Mouse (Mus musculus): ENCODE measurements around the gene Oard1. TPM values are rescaled to one million over a fixed set of nuclear protein-coding genes. Genes with fewer than 3 reads are reported as not detected.

Oard1 gene
- polyA plus RNA-seq, 1 experiment = 14.1 TPM

DNA sequence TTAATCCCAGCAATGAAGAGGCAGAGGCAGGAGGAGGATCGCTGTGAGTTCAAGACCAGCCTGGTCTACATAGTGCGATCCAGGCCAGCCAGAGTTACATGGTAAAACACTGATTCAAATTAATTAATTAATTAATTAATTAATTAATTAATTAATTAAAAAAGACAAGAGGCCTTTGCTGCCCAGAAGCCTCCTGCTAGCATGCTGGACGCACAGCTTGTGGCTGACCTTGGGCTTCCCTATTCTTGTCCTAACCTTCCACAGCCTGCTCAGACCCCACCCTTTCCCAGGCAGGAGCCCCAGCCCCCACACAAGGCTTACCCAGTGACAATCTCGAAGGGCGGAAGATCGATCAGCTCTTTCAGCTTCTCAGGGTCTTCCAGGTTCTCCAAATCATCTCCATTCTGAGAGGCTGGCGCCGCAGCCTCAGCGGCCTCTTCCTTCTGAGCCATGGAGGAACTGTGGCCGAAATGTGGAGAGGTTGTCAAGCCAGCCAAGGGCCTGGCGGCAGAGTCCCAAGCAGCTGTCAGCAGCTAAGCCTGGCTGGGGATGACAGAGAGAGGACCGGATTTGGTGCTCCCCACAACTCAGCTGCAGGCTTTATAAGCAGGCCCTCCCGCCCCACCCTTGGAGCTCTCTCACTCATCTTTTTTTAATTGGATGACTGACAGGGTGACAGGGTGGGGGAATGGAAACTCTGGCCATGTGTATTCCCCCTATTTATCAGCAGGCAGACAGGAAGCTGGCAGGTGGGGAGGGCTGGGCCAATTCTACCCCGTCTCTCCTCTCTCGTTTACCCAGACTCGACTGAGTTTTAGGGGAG is 22.6 kb downstream of the Oard1 start, which contains the start of gene Apobec2:
Gene Apobec2 (minus strand): TSS at position 773 of the 823 bp plus-strand sequence.
- Histone ChIP-seq H3K4me3 (ENCODE audit: insufficient read depth, poor library complexity, severe bottlenecking) (no peak within 1 kb of the TSS), H3K79me2 (ENCODE audit: control insufficient read depth, insufficient read depth) (no peaks in the 10 kb centered on the region), H3K79me3 (ENCODE audit: low read depth) (no peaks in the 10 kb centered on the region), H3ac (ENCODE audit: control insufficient read depth, insufficient read length, low read depth) (no peak within 1 kb of the TSS), H3K27me3 (ENCODE audit: control insufficient read depth, insufficient read depth, insufficient read length) (no peaks in the 10 kb centered on the region), H3K36me3 (ENCODE audit: control insufficient read depth, insufficient read depth) (no peaks in the 10 kb centered on the region)
- TF ChIP-seq USF1 (IDR thresholded peaks at IDR 0.05; ENCODE audit: low read depth) (no peak), MYOD1 (IDR thresholded peaks at IDR 0.05; ENCODE audit: control insufficient read depth, insufficient read length, low read depth) (no peak), FOSL1 (IDR thresholded peaks at IDR 0.05; ENCODE audit: insufficient read depth, low read length, poor library complexity, severe bottlenecking) (no peak), CTCF (IDR thresholded peaks at IDR 0.05; ENCODE audit: control insufficient read depth, insufficient read depth, insufficient read length) (no peak), MAX (IDR thresholded peaks at IDR 0.05) (no peak), MYOG (IDR thresholded peaks at IDR 0.05; ENCODE audit: control insufficient read depth, extremely low read depth, insufficient read length) (no peak), CEBPB (IDR thresholded peaks at IDR 0.05; ENCODE audit: low read depth) (no peak)

GRCm38 (mm10) chr17:48433006-48433655 is 23.3 kb downstream of the Oard1 start:
- no peak for TF ChIP-seq CEBPB (IDR thresholded peaks at IDR 0.05; ENCODE audit: low read depth)
- TF ChIP-seq USF1 (IDR thresholded peaks at IDR 0.05; ENCODE audit: low read depth) = no peak
- TF ChIP-seq MAX (IDR thresholded peaks at IDR 0.05) = no peak
- no peak for TF ChIP-seq FOSL1 (IDR thresholded peaks at IDR 0.05; ENCODE audit: insufficient read depth, low read length, poor library complexity, severe bottlenecking)
- TF ChIP-seq CTCF (IDR thresholded peaks at IDR 0.05; ENCODE audit: control insufficient read depth, insufficient read depth, insufficient read length) = no peak
- TF ChIP-seq MYOD1 (IDR thresholded peaks at IDR 0.05; ENCODE audit: control insufficient read depth, insufficient read length, low read depth) = no peak
- no peak for TF ChIP-seq MYOG (IDR thresholded peaks at IDR 0.05; ENCODE audit: control insufficient read depth, extremely low read depth, insufficient read length)
- H3K4me3 ChIP-seq (ENCODE audit: insufficient read depth, poor library complexity, severe bottlenecking) = no peak overlapping the region

GRCm38 (mm10) chr17:48433689-48434330 is 24.0 kb downstream of the Oard1 start:
- no peak overlapping the region for H3K4me3 ChIP-seq (ENCODE audit: insufficient read depth, poor library complexity, severe bottlenecking)
- H3K36me3 ChIP-seq (ENCODE audit: control insufficient read depth, insufficient read depth) = no peaks in the 10 kb centered on the region
- H3K79me2 ChIP-seq (ENCODE audit: control insufficient read depth, insufficient read depth) = no peaks in the 10 kb centered on the region
- no peaks in the 10 kb centered on the region for H3K27me3 ChIP-seq (ENCODE audit: control insufficient read depth, insufficient read depth, insufficient read length)
- H3K79me3 ChIP-seq (ENCODE audit: low read depth) = no peaks in the 10 kb centered on the region
- no peak for TF ChIP-seq CTCF (IDR thresholded peaks at IDR 0.05; ENCODE audit: control insufficient read depth, insufficient read depth, insufficient read length)
- TF ChIP-seq MYOD1 (IDR thresholded peaks at IDR 0.05; ENCODE audit: control insufficient read depth, insufficient read length, low read depth) = no peak
- TF ChIP-seq MAX (IDR thresholded peaks at IDR 0.05) = no peak
- TF ChIP-seq CEBPB (IDR thresholded peaks at IDR 0.05; ENCODE audit: low read depth) = no peak
- no peak for TF ChIP-seq USF1 (IDR thresholded peaks at IDR 0.05; ENCODE audit: low read depth)
- H3ac ChIP-seq (ENCODE audit: control insufficient read depth, insufficient read length, low read depth) = no peak overlapping the region

More at GRCm38 (mm10) chr17:48433006-48433655, 23.3 kb downstream of the Oard1 start:
- H3K79me2 ChIP-seq (ENCODE audit: control insufficient read depth, insufficient read depth) = no peaks in the 10 kb centered on the region
- no peaks in the 10 kb centered on the region for H3K79me3 ChIP-seq (ENCODE audit: low read depth)
- no peaks in the 10 kb centered on the region for H3K36me3 ChIP-seq (ENCODE audit: control insufficient read depth, insufficient read depth)
- no peaks in the 10 kb centered on the region for H3K27me3 ChIP-seq (ENCODE audit: control insufficient read depth, insufficient read depth, insufficient read length)
- no peak overlapping the region for H3ac ChIP-seq (ENCODE audit: control insufficient read depth, insufficient read length, low read depth)

- no peak overlapping the region for H3K4me3 ChIP-seq (ENCODE audit: insufficient read depth, poor library complexity, severe bottlenecking)
- TF ChIP-seq CTCF (IDR thresholded peaks at IDR 0.05; ENCODE audit: control insufficient read depth, insufficient read depth, insufficient read length) (no peak), CEBPB (IDR thresholded peaks at IDR 0.05; ENCODE audit: low read depth) (no peak), MYOD1 (IDR thresholded peaks at IDR 0.05; ENCODE audit: control insufficient read depth, insufficient read length, low read depth) (no peak), MYOG (IDR thresholded peaks at IDR 0.05; ENCODE audit: control insufficient read depth, extremely low read depth, insufficient read length) (no peak), USF1 (IDR thresholded peaks at IDR 0.05; ENCODE audit: low read depth) (no peak), FOSL1 (IDR thresholded peaks at IDR 0.05; ENCODE audit: insufficient read depth, low read length, poor library complexity, severe bottlenecking) (no peak), MAX (IDR thresholded peaks at IDR 0.05) (no peak)
- H3K79me2 ChIP-seq (ENCODE audit: control insufficient read depth, insufficient read depth) = no peaks in the 10 kb centered on the region
- no peak overlapping the region for H3ac ChIP-seq (ENCODE audit: control insufficient read depth, insufficient read length, low read depth)
- H3K79me3 ChIP-seq (ENCODE audit: low read depth) = no peaks in the 10 kb centered on the region
- H3K27me3 ChIP-seq (ENCODE audit: control insufficient read depth, insufficient read depth, insufficient read length) = no peaks in the 10 kb centered on the region
- H3K36me3 ChIP-seq (ENCODE audit: control insufficient read depth, insufficient read depth) = no peaks in the 10 kb centered on the region
These were observed 24.7 kb downstream of the Oard1 start for GRCm38 (mm10) chr17:48434479-48434878.

DNA sequence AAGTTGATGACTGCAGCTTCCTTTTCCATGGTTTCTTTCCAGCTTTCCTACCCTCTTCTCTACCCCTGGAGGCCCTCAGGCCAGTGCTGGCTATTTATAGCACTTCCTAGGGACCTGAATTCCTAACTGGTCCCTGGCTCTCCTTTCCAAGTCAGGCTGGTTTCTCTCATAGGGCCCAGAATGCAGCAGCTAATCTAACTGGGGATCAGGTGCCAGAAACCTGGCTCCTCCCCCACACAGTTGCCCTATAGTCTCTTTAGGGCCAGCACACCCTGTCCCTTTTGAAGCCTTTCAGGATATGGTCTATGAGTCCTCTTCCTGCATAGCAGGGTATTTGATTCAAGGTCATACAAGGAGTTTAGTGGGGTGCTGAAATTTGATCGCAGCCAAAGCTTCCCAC is 26.7 kb downstream of the Oard1 start:
- Histone ChIP-seq H3ac (ENCODE audit: control insufficient read depth, insufficient read length, low read depth) (no peak overlapping the region), H3K79me3 (ENCODE audit: low read depth) (no peaks in the 10 kb centered on the region), H3K36me3 (ENCODE audit: control insufficient read depth, insufficient read depth) (no peaks in the 10 kb centered on the region), H3K4me3 (ENCODE audit: insufficient read depth, poor library complexity, severe bottlenecking) (no peak overlapping the region), H3K79me2 (ENCODE audit: control insufficient read depth, insufficient read depth) (no peaks in the 10 kb centered on the region), H3K27me3 (ENCODE audit: control insufficient read depth, insufficient read depth, insufficient read length) (no peaks in the 10 kb centered on the region)
- TF ChIP-seq MYOG (IDR thresholded peaks at IDR 0.05; ENCODE audit: control insufficient read depth, extremely low read depth, insufficient read length) = no peak
- no peak for TF ChIP-seq FOSL1 (IDR thresholded peaks at IDR 0.05; ENCODE audit: insufficient read depth, low read length, poor library complexity, severe bottlenecking)

Measured in C2C12 (cell line).